Mouse (Mus musculus) neural tube, embryonic 13.5 days (tissue): ENCODE data around the gene 1700029H14Rik. TPM values are rescaled to one million over a fixed set of nuclear protein-coding genes. Genes with fewer than 3 reads are reported as not detected.
A peak's percentile ranks its signal among the peaks of the same experiment; 100 is the strongest.

ENCODE experiments used
- ATAC-seq: fragments of 200-750 bp; cut with Nextera tagmentation; 2 replicates; pipeline ENCODE4 v1.8.0; 2017; ENCODE audit warnings: low read depth, mild to moderate bottlenecking, moderate TSS enrichment, moderate library complexity
- H3K27ac ChIP-seq: fragments of 300-500 bp; sonication (generic); replicated peaks from 2 replicates; pipeline ENCODE4 v1.5.1; 2015; ENCODE audit warnings: moderate library complexity, mild to moderate bottlenecking, inconsistent platforms
- H3K27me3 ChIP-seq: fragments of 300-500 bp; sonication (generic); 2 replicates; pipeline ENCODE4 v1.6.1; 2015; ENCODE audit warnings: mild to moderate bottlenecking, inconsistent platforms
- H3K36me3 ChIP-seq: fragments of 300-500 bp; sonication (generic); 2 replicates; pipeline ENCODE4 v1.6.1; 2015; ENCODE audit warnings: mild to moderate bottlenecking, inconsistent platforms
- H3K4me1 ChIP-seq: fragments of 300-500 bp; sonication (generic); replicated peaks from 2 replicates; pipeline ENCODE4 v1.6.1; 2015; ENCODE audit warnings: inconsistent platforms
- H3K4me2 ChIP-seq: fragments of 300-500 bp; sonication (generic); 2 replicates; pipeline ENCODE4 v1.6.1; 2015; ENCODE audit warnings: inconsistent platforms, mild to moderate bottlenecking, moderate library complexity
- H3K4me3 ChIP-seq: fragments of 300-500 bp; sonication (generic); 2 replicates; pipeline ENCODE4 v1.5.1; 2015; ENCODE audit warnings: mild to moderate bottlenecking, inconsistent platforms
- H3K9ac ChIP-seq: fragments of 300-500 bp; sonication (generic); 2 replicates; pipeline ENCODE4 v1.6.1; 2015; ENCODE audit warnings: moderate library complexity, mild to moderate bottlenecking, inconsistent platforms
- H3K9me3 ChIP-seq: fragments of 300-500 bp; sonication (generic); 2 replicates; pipeline ENCODE4 v1.6.1; 2016; ENCODE audit warnings: inconsistent platforms
- whole genome bisulfite sequencing: fragments of 180-500 bp; shearing (Covaris S2); methylation state at CpG from one replicate; pipeline ENCODE4 v1.1.7; 2015; 5-methylcytosine and 5-hydroxymethylcytosine counted together
- polyA plus RNA-seq: library from polyadenylated mRNA; unstranded; fragments of >200 nt; fragmentation: Nextera tagmentation; extraction: Ambion mirVana; gene quantifications from 2 replicates; pipeline ENCODE4 v1.2.1, GENCODE M21; 2015

1700029H14Rik gene
- polyA plus RNA-seq, 1 experiment from 2014 or later = not detected

GRCm38 (mm10) chr8:13540122-13540521 is 22.1 kb downstream of the 1700029H14Rik start:
- no peaks in the 10 kb centered on the region for H3K27me3 ChIP-seq
- H3K9me3 ChIP-seq = peaks cover 4% of the 10 kb centered on the region
- 84% methylated on average over 5 of the region's 5 CpGs for whole genome bisulfite sequencing
- H3K9ac ChIP-seq = no peak overlapping the region
- no peaks in the 10 kb centered on the region for H3K36me3 ChIP-seq
- H3K27ac ChIP-seq = no peak overlapping the region
- no peak for ATAC-seq
- H3K4me3 ChIP-seq = no peak overlapping the region
- H3K4me1 ChIP-seq = no peaks in the 10 kb centered on the region
- no peak overlapping the region for H3K4me2 ChIP-seq

- Histone ChIP-seq H3K36me3 (no peaks in the 10 kb centered on the region), H3K4me2 (no peak overlapping the region), H3K9me3 (0 out of 2 replicates have a peak, but pooled peaks cover 2% of the 10 kb centered on the region), H3K4me1 (no peaks in the 10 kb centered on the region), H3K9ac (no peak overlapping the region), H3K27ac (no peak overlapping the region), H3K4me3 (no peak overlapping the region), H3K27me3 (no peaks in the 10 kb centered on the region)
- WGBS = 69% methylated on average over 6 of the region's 6 CpGs
- no peak for ATAC-seq
Observed at GRCm38 (mm10) chr8:13538821-13539220, 23.4 kb downstream of the 1700029H14Rik start.

GRCm38 (mm10) chr8:13537102-13537501 is 25.2 kb downstream of the 1700029H14Rik start:
- Histone ChIP-seq H3K27me3 (no peaks in the 10 kb centered on the region), H3K27ac (no peak overlapping the region), H3K4me3 (no peak overlapping the region), H3K36me3 (no peaks in the 10 kb centered on the region), H3K9me3 (0 out of 2 replicates have a peak, but pooled peaks cover 3% of the 10 kb centered on the region), H3K4me1 (peaks cover 5% of the 10 kb centered on the region), H3K4me2 (no peak overlapping the region), H3K9ac (no peak overlapping the region)
- WGBS = 29% methylated on average over 2 of the region's 2 CpGs
- no peak for ATAC-seq

- Histone ChIP-seq H3K36me3 (no peaks in the 10 kb centered on the region), H3K9me3 (0 out of 2 replicates have a peak, but pooled peaks cover 3% of the 10 kb centered on the region), H3K4me2 (no peak overlapping the region), H3K4me3 (no peak overlapping the region), H3K9ac (no peak overlapping the region), H3K4me1 (peaks cover 34% of the 10 kb centered on the region), H3K27me3 (no peaks in the 10 kb centered on the region), H3K27ac (no peak overlapping the region)
- no peak for ATAC-seq
- WGBS = 65% methylated on average over 8 of the region's 8 CpGs
Observed at GRCm38 (mm10) chr8:13533123-13533522, 29.1 kb downstream of the 1700029H14Rik start.

- Histone ChIP-seq H3K9ac (no peak overlapping the region), H3K27ac (peak overlapping the region; percentile 39), H3K4me2 (no peak overlapping the region), H3K4me1 (peaks cover 34% of the 10 kb centered on the region), H3K36me3 (no peaks in the 10 kb centered on the region), H3K4me3 (no peak overlapping the region), H3K27me3 (no peaks in the 10 kb centered on the region), H3K9me3 (peaks cover 3% of the 10 kb centered on the region; the same call in 1 of the 2 replicates)
- WGBS = 66% methylated on average over 9 of the region's 9 CpGs
- no peak for ATAC-seq
Observed at GRCm38 (mm10) chr8:13531602-13532171, 30.6 kb downstream of the 1700029H14Rik start.

GRCm38 (mm10) chr8:13530941-13531340 is 31.3 kb downstream of the 1700029H14Rik start:
- Histone ChIP-seq H3K9me3 (peaks cover 3% of the 10 kb centered on the region; the same call in 1 of the 2 replicates), H3K36me3 (no peaks in the 10 kb centered on the region), H3K27ac (peak overlapping the region; percentile 39), H3K9ac (no peak overlapping the region), H3K4me3 (no peak overlapping the region), H3K27me3 (no peaks in the 10 kb centered on the region), H3K4me1 (peaks cover 34% of the 10 kb centered on the region), H3K4me2 (no peak overlapping the region)
- peak; percentile 83 for ATAC-seq
- 15% methylated on average over 5 of the region's 5 CpGs for WGBS

- ATAC-seq = peak; percentile 38
- 67% methylated on average over 3 of the region's 3 CpGs for WGBS
Observed at GRCm38 (mm10) chr8:13530401-13530800, 31.9 kb downstream of the 1700029H14Rik start.

GRCm38 (mm10) chr8:13529891-13530316 is 32.4 kb downstream of the 1700029H14Rik start:
- H3K9me3 ChIP-seq = peaks cover 3% of the 10 kb centered on the region; the same call in 1 of the 2 replicates
- no peak overlapping the region for H3K4me2 ChIP-seq
- no peaks in the 10 kb centered on the region for H3K36me3 ChIP-seq
- 66% methylated on average over 7 of the region's 7 CpGs for WGBS
- H3K27ac ChIP-seq = peak overlapping the region; percentile 39
- no peak overlapping the region for H3K9ac ChIP-seq
- no peaks in the 10 kb centered on the region for H3K27me3 ChIP-seq
- peaks cover 34% of the 10 kb centered on the region for H3K4me1 ChIP-seq
- H3K4me3 ChIP-seq = no peak overlapping the region
- ATAC-seq = peak; percentile 60

More at GRCm38 (mm10) chr8:13530401-13530800, 31.9 kb downstream of the 1700029H14Rik start:
- Histone ChIP-seq H3K4me2 (no peak overlapping the region), H3K27me3 (no peaks in the 10 kb centered on the region), H3K36me3 (no peaks in the 10 kb centered on the region), H3K4me1 (peaks cover 34% of the 10 kb centered on the region), H3K9me3 (peaks cover 3% of the 10 kb centered on the region; the same call in 1 of the 2 replicates), H3K27ac (peak overlapping the region; percentile 39), H3K4me3 (no peak overlapping the region), H3K9ac (no peak overlapping the region)

GRCm38 (mm10) chr8:13529011-13529840 is 33.0 kb downstream of the 1700029H14Rik start:
- no peak overlapping the region for H3K9ac ChIP-seq
- H3K36me3 ChIP-seq = no peaks in the 10 kb centered on the region
- H3K27me3 ChIP-seq = no peaks in the 10 kb centered on the region
- no peak for ATAC-seq
- H3K9me3 ChIP-seq = peaks cover 3% of the 10 kb centered on the region; the same call in 1 of the 2 replicates
- 73% methylated on average over 15 of the region's 15 CpGs for WGBS
- H3K4me2 ChIP-seq = no peak overlapping the region
- H3K4me3 ChIP-seq = no peak overlapping the region
- H3K27ac ChIP-seq = 0 out of 2 replicates have a peak overlapping the region, but pooled peaks have one; percentile 39
- H3K4me1 ChIP-seq = peaks cover 34% of the 10 kb centered on the region

- Histone ChIP-seq H3K9me3 (no peaks in the 10 kb centered on the region), H3K36me3 (no peaks in the 10 kb centered on the region), H3K27ac (no peak overlapping the region), H3K9ac (no peak overlapping the region), H3K4me3 (no peak overlapping the region), H3K4me1 (no peaks in the 10 kb centered on the region), H3K27me3 (peaks cover 4% of the 10 kb centered on the region; the same call in 1 of the 2 replicates), H3K4me2 (no peak overlapping the region)
- ATAC-seq = no peak
- WGBS = 62% methylated on average over 7 of the region's 7 CpGs
Observed at GRCm38 (mm10) chr8:13521392-13521791, 40.9 kb downstream of the 1700029H14Rik start.

GRCm38 (mm10) chr8:13520349-13520748 is 41.9 kb downstream of the 1700029H14Rik start:
- WGBS = 77% methylated on average over 6 of the region's 6 CpGs
- no peak overlapping the region for H3K4me2 ChIP-seq
- no peaks in the 10 kb centered on the region for H3K9me3 ChIP-seq
- peaks cover 4% of the 10 kb centered on the region; the same call in 1 of the 2 replicates for H3K27me3 ChIP-seq
- no peak overlapping the region for H3K9ac ChIP-seq
- H3K27ac ChIP-seq = no peak overlapping the region
- H3K4me3 ChIP-seq = no peak overlapping the region
- H3K36me3 ChIP-seq = no peaks in the 10 kb centered on the region
- ATAC-seq = no peak
- no peaks in the 10 kb centered on the region for H3K4me1 ChIP-seq

GRCm38 (mm10) chr8:13519503-13519902 is 42.8 kb downstream of the 1700029H14Rik start:
- ATAC-seq = no peak
- H3K36me3 ChIP-seq = no peaks in the 10 kb centered on the region
- H3K4me3 ChIP-seq = no peak overlapping the region
- 81% methylated on average over 9 of the region's 9 CpGs for WGBS
- H3K4me1 ChIP-seq = no peaks in the 10 kb centered on the region
- H3K27me3 ChIP-seq = peaks cover 4% of the 10 kb centered on the region; the same call in 1 of the 2 replicates
- no peak overlapping the region for H3K4me2 ChIP-seq
- no peak overlapping the region for H3K27ac ChIP-seq
- no peaks in the 10 kb centered on the region for H3K9me3 ChIP-seq
- no peak overlapping the region for H3K9ac ChIP-seq
